Mouse (Mus musculus): ENCODE data around the gene Zfp273. TPM values are rescaled to one million over a fixed set of nuclear protein-coding genes. Genes with fewer than 3 reads are reported as not detected.
A peak's percentile ranks its signal among the peaks of the same experiment; 100 is the strongest.
"Not testable (repeated sequence)": the region's sequence is repeated elsewhere in the genome, so short reads cannot be mapped to it uniquely, and the experiment has no call there.

Zfp273 gene
- polyA plus RNA-seq, 1 experiment from 2014 or later: 7.6 TPM

DNA sequence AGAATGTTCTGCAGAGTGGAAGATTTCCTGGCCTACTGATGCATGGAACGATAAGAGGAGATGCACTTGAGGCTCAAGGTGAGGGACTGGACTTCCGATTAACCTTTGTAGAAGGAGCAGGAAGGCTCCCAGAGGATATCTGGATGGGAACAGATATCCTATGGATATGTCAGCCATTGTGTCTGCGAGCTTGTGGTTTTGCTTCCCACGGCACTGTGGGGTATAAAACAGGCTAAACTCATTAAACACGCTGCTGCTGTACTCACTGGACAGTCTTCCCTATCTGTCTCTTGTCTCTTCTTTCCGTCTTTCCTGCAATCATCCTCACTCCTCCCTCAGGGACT lies 30.2 kb downstream of the Zfp273 start:
- Histone ChIP-seq H3K9me3 (no peaks in the 10 kb centered on the region), H3K4me2 (peak overlapping the region; percentile 59), H3K9ac (no peak overlapping the region; the same call in 1 of the 2 replicates), H3K4me3 (peak overlapping the region; percentile 37), H3K4me1 (peaks cover 7% of the 10 kb centered on the region), H3K36me3 (no peaks in the 10 kb centered on the region), H3K27me3 (no peaks in the 10 kb centered on the region), H3K27ac (no peak overlapping the region)
- no peak for ATAC-seq (ENCODE audit: borderline replicate concordance, extremely low read depth, low FRiP score, low TSS enrichment)
- 44% methylated on average over 6 of the region's 6 CpGs for WGBS

DNA sequence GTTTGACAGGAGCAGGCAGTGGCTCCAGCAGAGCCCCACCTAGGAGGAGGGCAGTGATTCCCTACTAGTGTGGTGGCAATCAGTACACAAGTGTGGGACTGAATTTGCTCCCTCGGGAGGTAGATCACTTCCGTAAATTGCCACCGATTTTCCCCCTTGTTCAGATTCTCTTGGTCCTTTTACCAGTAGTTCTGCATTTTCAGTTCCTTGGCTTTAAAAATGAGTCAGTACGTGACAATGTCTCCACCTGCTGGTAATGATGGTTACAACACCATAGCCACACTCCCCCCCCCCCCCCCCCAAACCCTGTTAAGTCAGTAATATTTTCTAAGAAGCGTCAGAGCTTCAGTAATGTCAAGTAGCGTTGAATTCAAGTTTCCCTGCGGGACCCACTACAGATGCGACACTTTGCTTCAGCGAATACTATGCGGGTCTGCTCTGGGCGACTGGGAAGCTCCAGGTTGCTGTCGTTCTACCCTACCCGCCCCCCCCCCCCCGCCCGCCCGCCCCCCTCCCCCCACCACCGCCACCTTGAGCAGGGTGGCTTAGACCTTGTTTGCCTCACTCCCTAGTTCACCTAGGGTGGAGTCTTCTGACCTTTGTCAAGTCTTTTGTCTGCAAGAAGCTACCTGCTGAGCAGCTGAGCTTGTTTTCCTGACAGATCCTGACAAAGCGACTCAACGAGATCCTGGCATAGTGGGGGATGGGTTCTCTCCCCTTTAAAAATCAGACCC lies 30.7 kb downstream of the Zfp273 start:
- 1% methylated on average over 14 of the region's 19 CpGs for WGBS
- Histone ChIP-seq H3K27me3 (no peaks in the 10 kb centered on the region), H3K9me3 (no peaks in the 10 kb centered on the region), H3K4me1 (peaks cover 7% of the 10 kb centered on the region), H3K4me3 (peak overlapping the region; percentile 37), H3K9ac (peak overlapping the region; percentile 13; the same call in 1 of the 2 replicates), H3K4me2 (peak overlapping the region; percentile 59), H3K27ac (no peak overlapping the region), H3K36me3 (no peaks in the 10 kb centered on the region)
- ATAC-seq (ENCODE audit: borderline replicate concordance, extremely low read depth, low FRiP score, low TSS enrichment): peak; percentile 23; the same call in 1 of the 2 replicates

DNA sequence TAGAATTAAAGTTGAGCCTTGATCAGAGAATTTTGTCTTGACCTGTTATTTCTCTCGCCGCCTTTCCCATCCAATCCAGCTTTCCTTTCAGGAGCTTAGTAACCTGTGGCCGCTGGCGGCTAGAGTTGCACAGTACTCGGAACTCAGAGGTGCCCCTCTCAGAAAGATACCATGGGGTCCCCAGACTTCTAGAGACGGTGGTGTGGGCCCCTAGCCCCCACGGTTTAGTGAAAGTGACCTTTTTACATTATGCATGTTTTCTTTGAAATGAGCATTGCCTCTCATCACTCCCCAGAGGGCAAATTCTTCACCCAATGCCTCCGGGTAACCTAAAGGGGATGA lies 31.3 kb downstream of the Zfp273 start:
- Histone ChIP-seq H3K27me3 (no peaks in the 10 kb centered on the region), H3K36me3 (no peaks in the 10 kb centered on the region), H3K9me3 (no peaks in the 10 kb centered on the region), H3K27ac (no peak overlapping the region), H3K4me3 (peak overlapping the region; percentile 37), H3K9ac (peak overlapping the region; percentile 13; the same call in 1 of the 2 replicates), H3K4me2 (peak overlapping the region; percentile 59), H3K4me1 (peaks cover 7% of the 10 kb centered on the region)
- no peak for ATAC-seq (ENCODE audit: borderline replicate concordance, extremely low read depth, low FRiP score, low TSS enrichment)
- WGBS: 19% methylated on average over 8 of the region's 8 CpGs

DNA sequence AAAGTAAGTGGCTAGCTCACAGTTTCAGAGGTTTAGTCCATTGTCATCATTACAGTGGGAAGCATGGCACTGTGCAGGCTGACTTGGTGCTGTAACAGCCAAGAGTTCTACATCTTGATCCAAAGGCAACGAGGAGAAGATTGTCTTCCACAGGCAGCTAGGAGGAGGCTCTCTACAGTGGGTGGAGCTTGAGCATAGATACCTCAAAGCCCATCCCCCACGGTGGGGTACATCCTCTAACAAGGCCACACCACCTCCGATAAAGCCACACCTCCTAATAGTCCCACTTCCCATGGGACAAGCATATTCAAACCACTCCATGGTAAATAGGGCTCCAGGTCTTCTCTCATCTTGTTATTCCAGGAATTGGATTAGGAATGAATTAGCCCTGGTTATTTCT lies 36.8 kb downstream of the Zfp273 start:
- no peak overlapping the region for H3K9ac ChIP-seq
- H3K4me2 ChIP-seq: no peak overlapping the region
- no peaks in the 10 kb centered on the region for H3K9me3 ChIP-seq
- no peak for ATAC-seq (ENCODE audit: borderline replicate concordance, extremely low read depth, low FRiP score, low TSS enrichment)
- WGBS: 71% methylated on average over 3 of the region's 3 CpGs
- H3K4me1 ChIP-seq: no peaks in the 10 kb centered on the region
- no peaks in the 10 kb centered on the region for H3K27me3 ChIP-seq
- H3K4me3 ChIP-seq: no peak overlapping the region
- H3K36me3 ChIP-seq: no peaks in the 10 kb centered on the region
- H3K27ac ChIP-seq: no peak overlapping the region

DNA sequence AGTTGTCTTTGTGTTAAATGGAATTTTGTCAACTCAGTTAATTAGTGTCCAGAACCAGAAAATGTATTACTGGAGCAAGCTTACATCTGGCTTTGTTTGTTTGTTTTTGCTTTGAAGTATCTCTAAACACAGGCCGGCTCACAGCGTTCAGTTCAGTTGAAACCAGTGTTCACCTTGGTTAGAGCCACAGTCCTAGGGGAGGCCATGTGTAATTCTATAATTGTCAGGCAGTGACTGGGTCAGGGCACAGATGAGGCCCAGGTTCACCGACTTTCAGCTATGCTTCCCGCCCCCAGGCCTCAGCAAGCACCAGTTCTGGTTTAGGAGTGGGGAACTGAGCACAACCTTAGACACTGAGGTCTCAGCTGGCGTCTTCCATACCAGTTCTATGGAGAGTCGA lies 39.6 kb downstream of the Zfp273 start:
- no peak overlapping the region for H3K9ac ChIP-seq
- no peak for ATAC-seq (ENCODE audit: borderline replicate concordance, extremely low read depth, low FRiP score, low TSS enrichment)
- H3K4me1 ChIP-seq: no peaks in the 10 kb centered on the region
- WGBS: 57% methylated on average over 6 of the region's 6 CpGs
- H3K27me3 ChIP-seq: no peaks in the 10 kb centered on the region
- no peak overlapping the region for H3K4me2 ChIP-seq
- no peak overlapping the region for H3K4me3 ChIP-seq
- H3K9me3 ChIP-seq: no peaks in the 10 kb centered on the region
- no peaks in the 10 kb centered on the region for H3K36me3 ChIP-seq
- H3K27ac ChIP-seq: no peak overlapping the region

DNA sequence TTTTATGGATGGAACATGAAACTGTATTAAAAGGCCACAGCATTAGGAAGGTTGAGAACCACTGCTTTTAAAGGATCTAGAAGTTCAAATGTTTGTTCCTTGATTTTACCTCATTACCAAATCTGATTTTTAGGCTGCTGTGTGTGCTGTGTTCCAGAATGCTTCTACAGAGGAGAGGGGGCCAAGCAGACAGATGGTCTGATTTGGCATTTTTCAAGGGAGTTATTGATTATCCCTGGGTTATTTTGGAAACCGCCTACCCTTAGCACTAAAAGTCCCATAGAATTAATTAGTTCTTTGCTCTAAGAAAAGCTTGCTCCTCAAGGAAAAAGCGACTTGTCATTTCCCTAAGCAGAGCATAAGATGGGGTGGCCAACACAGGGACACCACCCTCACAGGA lies 40.4 kb downstream of the Zfp273 start:
- no peaks in the 10 kb centered on the region for H3K36me3 ChIP-seq
- no peaks in the 10 kb centered on the region for H3K9me3 ChIP-seq
- no peaks in the 10 kb centered on the region for H3K27me3 ChIP-seq
- no peak overlapping the region for H3K4me2 ChIP-seq
- no peak for ATAC-seq (ENCODE audit: borderline replicate concordance, extremely low read depth, low FRiP score, low TSS enrichment)
- no peak overlapping the region for H3K4me3 ChIP-seq
- 76% methylated on average over 2 of the region's 2 CpGs for WGBS
- no peak overlapping the region for H3K27ac ChIP-seq
- no peak overlapping the region for H3K9ac ChIP-seq
- H3K4me1 ChIP-seq: no peaks in the 10 kb centered on the region

DNA sequence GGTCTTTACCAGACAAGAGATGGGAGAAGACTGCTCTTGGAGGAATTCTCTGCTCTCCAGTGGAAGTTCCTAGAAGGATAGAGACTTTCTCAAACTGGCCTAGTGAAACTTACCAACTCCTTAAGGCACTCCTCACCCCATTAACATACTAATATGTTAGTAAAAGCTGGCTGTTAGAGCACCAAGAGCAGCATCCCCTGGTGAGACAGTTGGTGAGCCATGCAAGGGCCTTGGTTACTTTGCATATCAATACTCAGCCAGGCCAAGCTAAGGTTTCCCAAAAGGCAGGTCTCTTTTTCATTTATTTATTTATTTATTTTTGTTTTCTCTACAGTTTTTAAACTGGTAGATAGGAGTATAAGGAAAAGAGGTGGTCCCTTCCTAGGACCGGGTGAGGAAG lies 43.8 kb downstream of the Zfp273 start:
- no peak for ATAC-seq (ENCODE audit: borderline replicate concordance, extremely low read depth, low FRiP score, low TSS enrichment)
- H3K4me1 ChIP-seq: no peaks in the 10 kb centered on the region
- WGBS: 16% methylated on average over 1 of the region's 1 CpGs
- H3K9ac ChIP-seq: no peak overlapping the region
- no peak overlapping the region for H3K4me2 ChIP-seq
- H3K9me3 ChIP-seq: no peaks in the 10 kb centered on the region
- no peak overlapping the region for H3K27ac ChIP-seq
- no peaks in the 10 kb centered on the region for H3K36me3 ChIP-seq
- no peak overlapping the region for H3K4me3 ChIP-seq
- no peaks in the 10 kb centered on the region for H3K27me3 ChIP-seq

DNA sequence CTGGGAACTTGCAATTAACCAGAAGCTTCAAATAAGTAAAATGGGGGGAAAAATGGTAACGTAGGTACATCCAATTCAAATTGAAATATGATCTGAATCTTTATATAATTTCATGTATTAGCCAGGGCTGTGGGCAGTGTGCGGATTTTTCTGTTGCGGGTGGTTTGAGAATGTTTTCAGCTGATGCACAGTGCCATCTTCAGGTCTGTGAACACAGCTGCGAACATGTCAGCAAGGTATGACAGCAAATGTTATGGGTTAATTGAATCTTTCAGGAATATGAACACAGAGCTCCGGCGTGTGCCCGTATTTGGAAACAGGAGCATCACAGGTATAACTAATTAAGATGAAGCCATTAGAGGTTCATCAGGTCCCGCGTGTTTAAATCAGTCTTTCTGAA lies 49.0 kb downstream of the Zfp273 start:
- Histone ChIP-seq H3K27me3 (no peaks in the 10 kb centered on the region), H3K36me3 (no peaks in the 10 kb centered on the region), H3K27ac (no peak overlapping the region), H3K9ac (no peak overlapping the region), H3K4me1 (no peaks in the 10 kb centered on the region), H3K4me2 (no peak overlapping the region), H3K9me3 (no peaks in the 10 kb centered on the region), H3K4me3 (no peak overlapping the region)
- no peak for ATAC-seq (ENCODE audit: borderline replicate concordance, extremely low read depth, low FRiP score, low TSS enrichment)
- 77% methylated on average over 9 of the region's 9 CpGs for WGBS

DNA sequence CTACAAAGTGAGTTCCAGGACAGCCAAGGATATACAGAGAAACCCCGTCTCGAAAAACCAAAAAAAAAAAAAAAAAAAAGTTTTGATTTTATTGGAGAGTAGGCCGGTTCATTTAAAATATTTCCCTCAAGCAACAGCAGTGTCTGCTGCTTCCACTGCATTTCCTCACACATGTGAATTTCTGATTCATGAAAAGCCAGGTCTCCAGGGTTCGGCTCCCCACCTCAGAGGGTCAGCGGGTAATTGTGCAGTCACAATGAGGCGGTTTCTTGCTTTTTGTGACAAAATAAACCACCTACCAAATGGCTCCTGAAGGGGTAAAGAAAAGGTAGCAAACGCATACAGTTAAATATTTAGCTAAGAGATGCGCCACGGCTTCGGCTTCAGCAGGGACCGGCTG lies 49.5 kb downstream of the Zfp273 start, which contains the start of gene BC048507:
Gene BC048507, plus strand, starts transcription at position 301 of the 400 bp plus-strand sequence.
- Histone ChIP-seq H3K27ac (no peak within 1 kb of the TSS), H3K4me1 (no peaks in the 10 kb centered on the region), H3K9ac (no peak within 1 kb of the TSS), H3K4me3 (no peak within 1 kb of the TSS), H3K36me3 (no peaks in the 10 kb centered on the region), H3K27me3 (no peaks in the 10 kb centered on the region), H3K4me2 (no peak within 1 kb of the TSS), H3K9me3 (no peaks in the 10 kb centered on the region)
- WGBS: 71% methylated on average over 11 of the region's 11 CpGs
- no peak for ATAC-seq (ENCODE audit: borderline replicate concordance, extremely low read depth, low FRiP score, low TSS enrichment)

DNA sequence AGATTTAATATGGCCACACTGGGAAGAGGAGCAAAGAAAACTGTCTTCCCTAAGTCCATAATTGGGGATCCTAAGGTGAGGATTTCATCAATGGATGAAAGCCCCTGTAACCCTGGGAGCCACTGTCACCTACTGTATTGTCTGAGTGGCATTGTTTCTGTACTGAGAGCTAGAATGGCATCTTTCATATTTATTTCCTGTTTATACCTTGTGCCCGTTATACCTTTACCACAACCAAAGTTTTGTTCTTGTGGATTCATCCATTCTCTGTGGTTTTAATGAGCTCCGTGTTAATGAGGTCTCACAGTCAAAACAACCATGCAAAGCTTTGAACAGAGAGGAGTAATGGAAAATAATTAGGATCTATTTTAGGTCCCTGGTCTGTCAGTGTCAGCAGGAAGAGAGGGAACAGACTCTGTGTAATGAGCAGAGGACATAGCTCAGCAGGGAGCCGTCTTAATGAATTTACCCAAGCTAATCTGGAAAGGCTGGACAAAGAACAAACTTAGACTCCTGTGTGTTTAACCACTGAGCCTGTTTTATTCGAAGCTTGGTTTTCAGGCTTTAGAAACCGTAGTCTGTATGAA lies 51.3 kb downstream of the Zfp273 start:
- Histone ChIP-seq H3K36me3 (no peaks in the 10 kb centered on the region), H3K4me1 (no peaks in the 10 kb centered on the region), H3K9ac (no peak overlapping the region), H3K4me2 (no peak overlapping the region), H3K27ac (no peak overlapping the region), H3K27me3 (no peaks in the 10 kb centered on the region), H3K4me3 (no peak overlapping the region), H3K9me3 (no peaks in the 10 kb centered on the region)
- WGBS: 62% methylated on average over 5 of the region's 5 CpGs
- no peak for ATAC-seq (ENCODE audit: borderline replicate concordance, extremely low read depth, low FRiP score, low TSS enrichment)

DNA sequence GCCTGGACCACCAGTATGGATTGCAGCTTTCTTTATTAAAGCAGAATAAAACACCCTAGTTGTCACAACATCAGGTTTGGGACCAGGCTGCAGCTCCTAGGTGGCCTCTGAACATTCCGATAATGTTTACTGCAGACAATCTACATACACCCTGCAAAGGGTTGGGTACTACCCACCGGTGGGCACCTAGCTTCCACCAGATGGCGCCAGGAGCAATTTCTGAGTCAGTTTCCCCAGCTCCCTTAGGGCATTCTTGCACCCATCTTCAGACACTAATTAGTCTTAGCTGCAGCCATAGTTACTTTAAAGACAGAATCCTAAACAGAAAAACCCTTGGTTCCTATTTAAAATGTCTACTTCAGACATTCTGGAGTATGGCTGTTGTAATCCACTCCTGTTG lies 54.4 kb downstream of the Zfp273 start:
- whole genome bisulfite sequencing: 25% methylated on average over 3 of the region's 3 CpGs
- H3K4me3 ChIP-seq: no peak overlapping the region
- no peak for ATAC-seq (ENCODE audit: borderline replicate concordance, extremely low read depth, low FRiP score, low TSS enrichment)
- H3K27ac ChIP-seq: no peak overlapping the region
- H3K27me3 ChIP-seq: no peaks in the 10 kb centered on the region
- no peaks in the 10 kb centered on the region for H3K36me3 ChIP-seq
- no peak overlapping the region for H3K9ac ChIP-seq
- no peak overlapping the region for H3K4me2 ChIP-seq
- no peaks in the 10 kb centered on the region for H3K9me3 ChIP-seq
- no peaks in the 10 kb centered on the region for H3K4me1 ChIP-seq

DNA sequence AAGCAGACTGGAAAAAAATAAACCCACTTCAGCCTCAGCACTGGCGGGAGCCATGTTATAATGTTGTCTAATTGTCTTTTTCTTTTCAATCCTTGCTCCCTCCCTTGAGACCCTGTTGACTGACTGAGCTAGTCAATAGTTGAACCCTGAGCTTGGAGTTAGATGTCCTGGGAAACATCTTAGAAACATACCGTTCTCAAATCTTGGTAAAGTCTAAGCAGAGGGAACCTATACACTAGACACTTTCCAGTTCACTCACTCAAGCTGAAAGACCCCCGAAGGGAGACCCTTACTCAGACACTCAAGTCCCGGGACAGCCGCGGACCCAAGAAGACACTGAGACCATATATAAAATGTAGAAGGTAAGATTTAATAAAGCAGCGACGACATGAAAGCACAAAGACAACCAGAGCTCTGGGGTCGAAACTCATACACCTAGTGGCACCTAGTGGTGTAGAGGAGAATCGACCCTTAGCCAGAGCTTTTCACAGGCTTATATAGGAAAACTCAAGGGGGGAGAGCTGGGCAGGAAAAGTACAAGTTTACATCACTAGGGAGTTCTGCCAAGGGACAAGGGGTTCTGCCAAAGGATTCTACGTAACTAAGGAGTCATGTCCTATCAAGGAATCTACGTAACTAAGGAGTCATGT lies 62.6 kb downstream of the Zfp273 start:
- not testable (repeated sequence) for H3K4me2 ChIP-seq, H3K4me3 ChIP-seq

More for the DNA sequence above, 62.6 kb downstream of the Zfp273 start:
- ATAC-seq (ENCODE audit: borderline replicate concordance, extremely low read depth, low FRiP score, low TSS enrichment); H3K36me3 ChIP-seq; H3K9ac ChIP-seq; H3K27ac ChIP-seq; H3K27me3 ChIP-seq; H3K9me3 ChIP-seq; H3K4me1 ChIP-seq: not testable (repeated sequence)
- WGBS: 27% methylated on average over 8 of the region's 12 CpGs
